Mouse (Mus musculus) liver, embryonic 13.5 days (tissue): ENCODE data around the gene Sulf2. TPM values are rescaled to one million over a fixed set of nuclear protein-coding genes. Genes with fewer than 3 reads are reported as not detected.

Source experiments
- ATAC-seq: fragments of 200-750 bp; cut with Nextera tagmentation; 2 replicates; pipeline ENCODE4 v1.8.0; 2017; ENCODE audit warnings: low read depth, mild to moderate bottlenecking, moderate number of reproducible peaks, moderate library complexity
- DNase-seq: peaks from one replicate; pipeline ENCODE4 v3.0.0; 2022
- H3K27ac ChIP-seq: fragments of 300-500 bp; sonication (generic); 2 replicates; pipeline ENCODE4 v1.5.1; 2015; ENCODE audit warnings: moderate library complexity, mild to moderate bottlenecking, inconsistent platforms
- H3K27me3 ChIP-seq: fragments of 300-500 bp; sonication (generic); 2 replicates; pipeline ENCODE4 v1.6.1; 2015; ENCODE audit warnings: mild to moderate bottlenecking, inconsistent platforms
- H3K36me3 ChIP-seq: fragments of 300-500 bp; sonication (generic); 2 replicates; pipeline ENCODE4 v1.6.1; 2015; ENCODE audit warnings: mild to moderate bottlenecking, inconsistent platforms
- H3K4me1 ChIP-seq: fragments of 300-500 bp; sonication (generic); replicated peaks from 2 replicates; pipeline ENCODE4 v1.6.1; 2015; ENCODE audit warnings: inconsistent platforms
- H3K4me2 ChIP-seq: fragments of 300-500 bp; sonication (generic); 2 replicates; pipeline ENCODE4 v1.6.1; 2015; ENCODE audit warnings: inconsistent platforms, mild to moderate bottlenecking, moderate library complexity
- H3K4me3 ChIP-seq: fragments of 300-500 bp; sonication (generic); replicated peaks from 2 replicates; pipeline ENCODE4 v1.5.1; 2015; ENCODE audit warnings: mild to moderate bottlenecking, inconsistent platforms
- H3K9ac ChIP-seq: fragments of 300-500 bp; sonication (generic); 2 replicates; pipeline ENCODE4 v1.6.1; 2015; ENCODE audit warnings: mild to moderate bottlenecking, inconsistent platforms
- H3K9me3 ChIP-seq: fragments of 300-500 bp; sonication (generic); replicated peaks from 2 replicates; pipeline ENCODE4 v1.6.1; 2016; ENCODE audit warnings: inconsistent platforms
- WGBS: fragments of 180-500 bp; shearing (Covaris S2); methylation state at CpG from one replicate; pipeline ENCODE4 v1.1.7; 2015; ENCODE audit not compliant: insufficient replicate concordance; 5-methylcytosine and 5-hydroxymethylcytosine counted together
- polyA plus RNA-seq: library from polyadenylated mRNA; unstranded; fragments of >200 nt; fragmentation: Nextera tagmentation; extraction: Ambion mirVana; gene quantifications from 2 replicates; pipeline ENCODE4 v1.2.1, GENCODE M21; 2015

Gene Sulf2
- polyA plus RNA-seq, 1 experiment from 2014 or later, result 2.9 TPM

- ATAC-seq (no peak), DNase-seq (no peak)
- no peaks in the 10 kb centered on the region for H3K4me1 ChIP-seq
- H3K4me2 ChIP-seq, result no peak overlapping the region
- H3K4me3 ChIP-seq, result no peak overlapping the region
- 62% methylated on average over 10 of the region's 10 CpGs for WGBS
- H3K9me3 ChIP-seq, result no peaks in the 10 kb centered on the region
- H3K9ac ChIP-seq, result no peak overlapping the region
- H3K27ac ChIP-seq, result no peak overlapping the region
- no peaks in the 10 kb centered on the region for H3K36me3 ChIP-seq
- peaks cover 16% of the 10 kb centered on the region for H3K27me3 ChIP-seq
These were observed 7.4 kb downstream of the Sulf2 start for GRCm38 (mm10) chr2:166147930-166148651.

- DNase-seq, result no peak
- no peaks in the 10 kb centered on the region for H3K9me3 ChIP-seq
These were observed 9.0 kb downstream of the Sulf2 start for GRCm38 (mm10) chr2:166146446-166146845.

GRCm38 (mm10) chr2:166145031-166145430 is 10.4 kb downstream of the Sulf2 start:
- Histone ChIP-seq H3K4me2 (no peak overlapping the region), H3K36me3 (no peaks in the 10 kb centered on the region), H3K4me1 (no peaks in the 10 kb centered on the region), H3K9me3 (no peaks in the 10 kb centered on the region), H3K27ac (no peak overlapping the region), H3K4me3 (no peak overlapping the region), H3K27me3 (peaks cover 4% of the 10 kb centered on the region; the same call in 1 of the 2 replicates), H3K9ac (no peak overlapping the region)
- no peak for DNase-seq
- no peak for ATAC-seq
- WGBS, result 74% methylated on average over 8 of the region's 8 CpGs

More at GRCm38 (mm10) chr2:166146446-166146845, 9.0 kb downstream of the Sulf2 start:
- no peak for ATAC-seq
- peaks cover 4% of the 10 kb centered on the region; the same call in 1 of the 2 replicates for H3K27me3 ChIP-seq
- H3K4me1 ChIP-seq, result no peaks in the 10 kb centered on the region
- 45% methylated on average over 7 of the region's 7 CpGs for WGBS
- H3K9ac ChIP-seq, result no peak overlapping the region
- no peaks in the 10 kb centered on the region for H3K36me3 ChIP-seq
- no peak overlapping the region for H3K4me2 ChIP-seq
- H3K4me3 ChIP-seq, result no peak overlapping the region
- no peak overlapping the region for H3K27ac ChIP-seq

- Histone ChIP-seq H3K27ac (no peak overlapping the region), H3K4me3 (no peak overlapping the region), H3K9me3 (no peaks in the 10 kb centered on the region), H3K36me3 (no peaks in the 10 kb centered on the region), H3K4me1 (no peaks in the 10 kb centered on the region), H3K4me2 (no peak overlapping the region), H3K27me3 (peaks cover 4% of the 10 kb centered on the region; the same call in 1 of the 2 replicates), H3K9ac (no peak overlapping the region)
- no peak for DNase-seq
- ATAC-seq, result no peak
- WGBS, result 73% methylated on average over 5 of the region's 5 CpGs
These were observed 11.6 kb downstream of the Sulf2 start for GRCm38 (mm10) chr2:166143871-166144270.

GRCm38 (mm10) chr2:166142561-166143112 is 12.8 kb downstream of the Sulf2 start:
- Histone ChIP-seq H3K4me2 (no peak overlapping the region), H3K36me3 (no peaks in the 10 kb centered on the region), H3K9ac (no peak overlapping the region), H3K27me3 (peaks cover 4% of the 10 kb centered on the region; the same call in 1 of the 2 replicates), H3K4me1 (no peaks in the 10 kb centered on the region), H3K27ac (no peak overlapping the region), H3K4me3 (no peak overlapping the region), H3K9me3 (no peaks in the 10 kb centered on the region)
- 69% methylated on average over 19 of the region's 19 CpGs for WGBS
- ATAC-seq (no peak), DNase-seq (no peak)

- Histone ChIP-seq H3K9ac (no peak overlapping the region), H3K4me2 (no peak overlapping the region), H3K27me3 (peaks cover 4% of the 10 kb centered on the region; the same call in 1 of the 2 replicates), H3K9me3 (no peaks in the 10 kb centered on the region), H3K4me3 (no peak overlapping the region), H3K27ac (no peak overlapping the region), H3K4me1 (no peaks in the 10 kb centered on the region), H3K36me3 (no peaks in the 10 kb centered on the region)
- WGBS, result 29% methylated on average over 1 of the region's 1 CpGs
- ATAC-seq, result no peak
- no peak for DNase-seq
These were observed 13.6 kb downstream of the Sulf2 start for GRCm38 (mm10) chr2:166141910-166142309.

- no peaks in the 10 kb centered on the region for H3K4me1 ChIP-seq
- WGBS, result 70% methylated on average over 6 of the region's 6 CpGs
- no peak for ATAC-seq
- DNase-seq, result no peak
- no peak overlapping the region for H3K9ac ChIP-seq
- H3K36me3 ChIP-seq, result no peaks in the 10 kb centered on the region
- no peak overlapping the region for H3K27ac ChIP-seq
- H3K4me3 ChIP-seq, result no peak overlapping the region
- H3K9me3 ChIP-seq, result no peaks in the 10 kb centered on the region
- peaks cover 4% of the 10 kb centered on the region; the same call in 1 of the 2 replicates for H3K27me3 ChIP-seq
- H3K4me2 ChIP-seq, result no peak overlapping the region
These were observed 14.4 kb downstream of the Sulf2 start for GRCm38 (mm10) chr2:166141039-166141438.

- Histone ChIP-seq H3K27ac (no peak overlapping the region), H3K9me3 (no peaks in the 10 kb centered on the region), H3K4me1 (no peaks in the 10 kb centered on the region), H3K4me3 (no peak overlapping the region), H3K9ac (no peak overlapping the region), H3K4me2 (no peak overlapping the region), H3K27me3 (peaks cover 4% of the 10 kb centered on the region; the same call in 1 of the 2 replicates), H3K36me3 (no peaks in the 10 kb centered on the region)
- WGBS, result 71% methylated on average over 9 of the region's 9 CpGs
- no peak for ATAC-seq
- DNase-seq, result no peak
These were observed 15.0 kb downstream of the Sulf2 start for GRCm38 (mm10) chr2:166140427-166140826.

- no peak overlapping the region for H3K9ac ChIP-seq
- H3K4me3 ChIP-seq, result no peak overlapping the region
- ATAC-seq (no peak), DNase-seq (no peak)
- H3K4me1 ChIP-seq, result no peaks in the 10 kb centered on the region
- no peaks in the 10 kb centered on the region for H3K9me3 ChIP-seq
- no peak overlapping the region for H3K4me2 ChIP-seq
- peaks cover 4% of the 10 kb centered on the region; the same call in 1 of the 2 replicates for H3K27me3 ChIP-seq
- 71% methylated on average over 1 of the region's 1 CpGs for WGBS
- no peaks in the 10 kb centered on the region for H3K36me3 ChIP-seq
- H3K27ac ChIP-seq, result no peak overlapping the region
These were observed 17.2 kb downstream of the Sulf2 start for GRCm38 (mm10) chr2:166138308-166138707.

- Histone ChIP-seq H3K4me2 (no peak overlapping the region), H3K9me3 (no peaks in the 10 kb centered on the region), H3K27ac (no peak overlapping the region), H3K9ac (no peak overlapping the region), H3K4me1 (no peaks in the 10 kb centered on the region), H3K27me3 (peaks cover 4% of the 10 kb centered on the region; the same call in 1 of the 2 replicates), H3K36me3 (no peaks in the 10 kb centered on the region), H3K4me3 (no peak overlapping the region)
- DNase-seq, result no peak
- ATAC-seq, result no peak
- 64% methylated on average over 4 of the region's 4 CpGs for WGBS
These were observed 18.0 kb downstream of the Sulf2 start for GRCm38 (mm10) chr2:166137467-166137866.

GRCm38 (mm10) chr2:166135711-166136485 is 19.6 kb downstream of the Sulf2 start:
- 40% methylated on average over 16 of the region's 16 CpGs for WGBS
- H3K4me1 ChIP-seq, result no peaks in the 10 kb centered on the region
- no peak for ATAC-seq

More at GRCm38 (mm10) chr2:166135711-166136485, 19.6 kb downstream of the Sulf2 start:
- Histone ChIP-seq H3K27me3 (no peaks in the 10 kb centered on the region), H3K4me2 (no peak overlapping the region), H3K9ac (no peak overlapping the region), H3K4me3 (no peak overlapping the region), H3K27ac (no peak overlapping the region), H3K36me3 (no peaks in the 10 kb centered on the region), H3K9me3 (no peaks in the 10 kb centered on the region)
- DNase-seq, result no peak
